Mouse (Mus musculus): ENCODE results near the gene C5ar1.

DNA sequence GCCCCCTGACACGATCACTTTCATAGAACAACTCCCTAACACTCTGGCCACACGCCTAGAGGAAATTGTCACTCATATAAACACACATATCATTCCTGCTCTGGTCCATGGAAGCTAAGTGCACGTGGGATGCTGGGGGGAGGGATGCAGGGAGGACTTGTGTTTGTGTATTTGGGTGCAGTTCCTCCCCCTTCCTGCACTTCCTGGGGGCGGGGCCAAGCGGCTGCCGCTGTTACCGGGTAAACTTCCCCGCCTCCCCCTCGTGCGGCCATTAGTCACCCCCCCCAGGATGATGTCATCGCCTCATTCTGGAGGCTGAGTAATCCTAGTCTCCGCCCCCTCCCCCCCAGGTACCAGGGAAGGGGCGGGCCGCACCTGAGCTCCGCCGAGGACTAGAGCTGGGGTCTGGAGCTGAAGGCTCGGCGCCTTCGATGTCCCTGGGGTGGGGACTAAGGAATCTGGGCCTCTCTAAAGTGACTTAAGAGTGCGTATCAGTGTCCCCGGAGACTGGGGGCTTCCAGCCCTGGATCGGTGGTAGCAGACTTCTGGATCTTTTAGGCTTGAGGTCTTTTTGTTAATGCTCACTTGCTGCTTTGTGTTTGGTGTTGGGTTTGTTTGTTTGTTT lies 37.5 kb upstream of the C5ar1 start:
- TF ChIP-seq POLR2A (IDR thresholded peaks at IDR 0.05; ENCODE audit: control insufficient read depth, low read depth, low read length) (no peak), CTCF (IDR thresholded peaks at IDR 0.05; ENCODE audit: control insufficient read depth, insufficient read depth, insufficient replicate concordance, low read depth, low read length) (no peak)

All from testis, adult 2 months (tissue).